Mouse (Mus musculus) granulocyte monocyte progenitor cell, adult 5-6 weeks (primary cell): ENCODE results near the gene Coro2a. TPM values are rescaled to one million over a fixed set of nuclear protein-coding genes. Genes with fewer than 3 reads are reported as not detected.

Experiments
- ATAC-seq: replicated peaks from 2 replicates; pipeline ENCODE4 v1.8.0; 2016; ENCODE audit warnings: mild to moderate bottlenecking, moderate TSS enrichment, inconsistent platforms; ENCODE audit not compliant: poor library complexity, severe bottlenecking
- total RNA-seq, 2 experiments: library from RNA; stranded (forward) in 1 of 2; stranded (reverse) in 1 of 2; fragments of 200-712, 200-1000 nt in 1 of 2; fragments of >200 nt in 1 of 2; fragmentation: Nextera tagmentation in 1 of 2; gene quantifications; 2 replicates each; pipeline ENCODE4 v1.2.3; 2014 to 2017

Gene Coro2a
- total RNA-seq, 2 experiments from 2014 or later, result 28.4 to 73.0 TPM

DNA sequence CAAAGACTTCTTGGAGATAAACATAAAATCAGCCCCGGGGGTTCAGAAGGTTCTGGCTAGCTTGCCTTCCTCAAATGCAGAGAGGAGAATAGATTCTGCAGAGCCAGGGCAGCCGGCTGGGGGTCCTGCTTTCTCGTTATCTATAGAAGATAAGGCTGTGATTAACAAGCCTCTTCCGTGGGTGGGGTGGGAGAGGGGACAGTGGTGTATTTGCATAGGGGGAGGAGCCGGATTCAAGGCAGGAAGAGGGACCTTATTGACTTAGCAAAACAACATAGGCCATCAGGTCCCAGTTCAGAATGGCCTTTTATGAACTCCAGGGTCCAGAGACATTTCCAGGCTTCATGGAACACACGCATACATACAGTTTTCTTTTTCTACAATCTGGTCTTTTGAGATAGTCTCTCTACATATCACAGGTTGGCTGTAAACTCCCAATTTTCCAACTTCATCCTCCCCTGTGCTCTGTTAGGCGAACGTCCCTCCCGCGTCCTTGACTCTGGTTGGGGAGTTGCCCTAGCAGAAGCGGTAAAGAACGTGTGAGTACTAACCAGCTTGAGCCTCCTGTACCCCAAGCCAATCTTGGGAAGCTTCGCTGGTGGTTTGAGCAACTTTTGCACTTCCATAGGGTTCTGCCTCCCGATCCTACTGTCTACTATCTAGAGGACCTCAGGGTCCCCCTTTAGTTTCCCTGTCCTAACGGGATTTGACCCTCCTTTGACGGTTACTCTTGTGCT is 66.7 kb downstream of the Coro2a start:
- peak; percentile 52 for ATAC-seq

DNA sequence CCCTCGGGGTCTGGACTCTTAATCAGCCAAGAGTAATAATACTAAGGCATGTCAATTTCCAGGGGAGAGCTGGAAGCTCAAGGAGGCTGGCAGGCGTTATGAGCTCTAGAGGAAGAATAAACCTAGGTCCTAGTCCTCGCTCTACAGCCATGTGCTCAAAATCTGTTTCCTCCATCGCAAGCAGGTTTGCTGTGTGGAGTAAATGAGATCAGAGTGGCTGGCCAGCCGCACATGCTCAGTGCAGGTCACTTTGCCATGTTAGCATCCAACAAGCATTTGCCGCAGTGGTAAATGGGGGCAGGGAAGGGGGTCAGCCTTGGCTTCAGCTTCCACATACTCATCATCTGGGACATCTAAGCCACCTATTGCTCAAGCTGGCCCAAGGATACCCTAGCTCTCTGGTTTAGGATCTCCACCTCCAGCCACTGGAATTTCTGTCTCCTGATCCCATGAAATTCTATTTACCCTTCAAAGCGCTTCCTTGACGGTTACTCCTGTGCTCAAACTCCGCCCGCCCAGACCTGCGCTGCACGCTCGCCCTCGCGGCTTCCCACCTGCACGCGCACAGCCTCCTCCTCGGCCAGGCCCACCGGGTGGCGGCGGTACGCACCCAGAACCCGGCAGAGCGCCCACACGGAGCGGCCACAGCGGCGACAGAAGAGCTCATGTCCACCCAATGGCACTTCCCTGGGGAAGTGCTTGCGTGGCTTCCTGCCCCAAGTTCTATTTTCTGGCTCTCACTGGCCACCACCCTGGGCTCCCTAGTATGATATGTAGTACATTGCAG is 67.9 kb downstream of the Coro2a start:
- peak; percentile 47 for ATAC-seq

DNA sequence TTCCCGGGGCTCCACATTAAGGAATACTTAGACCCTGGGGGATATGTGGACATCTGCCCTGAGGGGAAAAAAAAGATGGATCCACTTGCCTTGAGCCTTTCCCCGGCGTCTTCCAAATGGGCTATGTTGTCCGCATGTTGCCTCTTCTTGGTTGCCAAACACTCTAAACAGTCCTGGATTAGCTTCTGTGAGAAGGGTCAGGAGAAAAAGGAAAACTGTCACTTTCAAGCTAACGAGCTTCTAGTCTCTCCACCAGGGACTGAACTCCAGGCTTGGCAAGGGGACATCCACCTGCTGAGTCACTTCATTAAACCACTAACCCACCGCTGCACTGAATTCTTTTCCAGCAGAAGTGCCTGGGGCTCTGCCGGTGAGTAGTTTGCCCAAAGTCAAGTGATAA is 69.1 kb downstream of the Coro2a start:
- ATAC-seq, result no peak

DNA sequence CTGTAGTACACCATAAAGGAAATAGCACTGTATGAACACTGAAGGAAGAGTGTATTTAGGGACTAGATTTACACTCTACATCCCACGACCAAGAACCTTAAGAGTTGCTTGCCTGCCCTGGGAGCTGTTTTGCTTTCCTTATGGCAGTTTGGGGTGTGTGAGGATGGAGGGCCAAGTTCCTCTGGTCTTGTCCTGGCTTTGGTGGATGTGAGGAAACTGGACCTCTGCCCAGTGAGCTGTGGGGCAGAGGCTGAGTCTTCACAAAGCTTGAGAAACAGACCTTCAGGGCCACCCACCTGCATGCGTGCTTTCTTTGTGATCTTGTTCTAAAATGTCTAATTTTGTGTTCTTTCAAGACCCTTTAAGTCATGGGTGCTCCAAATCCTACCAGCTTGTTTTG is 69.5 kb downstream of the Coro2a start:
- ATAC-seq, result no peak

GRCm38 (mm10) chr4:46529722-46530121 is 72.3 kb downstream of the Coro2a start:
- ATAC-seq, result no peak

GRCm38 (mm10) chr4:46527558-46527926 is 74.5 kb downstream of the Coro2a start:
- peak; percentile 94 for ATAC-seq

GRCm38 (mm10) chr4:46526798-46527557 is 75.0 kb downstream of the Coro2a start:
- ATAC-seq, result 0 out of 2 replicates have a peak, but pooled peaks have one; percentile 36

GRCm38 (mm10) chr4:46526226-46526625 is 75.8 kb downstream of the Coro2a start:
- ATAC-seq, result no peak

GRCm38 (mm10) chr4:46523324-46523723 is 78.7 kb downstream of the Coro2a start:
- ATAC-seq, result no peak

- no peak for ATAC-seq
These were observed 80.5 kb downstream of the Coro2a start for GRCm38 (mm10) chr4:46521457-46521856.

DNA sequence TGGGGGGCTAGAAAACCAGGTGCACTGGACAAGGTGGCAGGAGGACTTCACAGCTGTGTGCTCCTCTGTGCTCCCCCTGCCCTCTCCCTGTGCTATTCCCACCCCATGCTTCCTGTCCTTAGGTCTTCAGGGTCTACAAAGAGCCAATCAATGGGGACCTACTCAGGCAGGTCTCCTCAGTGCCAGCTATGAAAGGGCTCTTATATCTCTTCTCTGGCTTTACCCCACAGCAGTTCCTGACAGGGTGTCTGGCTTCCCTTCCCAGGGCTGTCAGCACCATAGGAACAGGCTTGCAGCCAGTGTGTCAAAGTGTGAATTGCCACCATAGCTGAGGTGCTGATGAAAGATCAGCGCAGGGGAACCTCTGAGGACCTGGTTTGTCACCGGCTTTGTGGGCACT is 81.5 kb downstream of the Coro2a start:
- ATAC-seq, result no peak

DNA sequence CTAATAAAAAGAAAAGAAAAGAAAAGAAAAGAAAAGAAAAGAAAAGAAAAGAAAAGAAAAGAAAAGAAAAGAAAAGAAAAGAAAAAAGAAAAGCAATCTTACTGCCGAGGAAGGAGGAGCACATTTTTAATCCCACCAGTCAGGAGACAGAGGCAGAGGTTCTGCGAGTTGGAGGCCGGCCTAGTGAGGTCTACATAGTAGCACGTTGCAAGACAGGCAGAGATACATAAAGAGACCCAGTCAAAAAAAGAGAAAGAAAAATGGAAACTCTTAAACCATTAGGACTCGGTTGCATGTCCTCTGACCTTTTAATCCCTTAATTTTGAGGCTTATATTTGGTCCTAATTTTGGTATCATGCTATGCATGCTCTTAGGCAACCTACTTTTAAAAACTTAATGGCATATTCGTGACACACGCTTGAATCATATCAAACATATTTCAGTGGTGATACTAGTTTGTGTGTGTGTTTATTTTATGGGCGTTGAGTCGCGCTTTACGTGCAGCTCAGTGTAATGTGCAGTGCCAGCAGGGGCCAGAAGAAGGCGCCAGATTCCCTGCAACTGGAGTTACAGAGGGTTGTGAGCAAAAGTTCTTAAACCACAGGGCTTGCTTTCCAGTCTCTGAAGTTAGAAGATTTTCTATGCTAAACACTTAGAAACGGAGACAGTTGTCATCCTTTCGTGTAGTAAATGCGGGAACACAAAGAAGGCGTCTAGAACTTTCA is 94.1 kb downstream of the Coro2a start:
- peak; percentile 58 for ATAC-seq

- ATAC-seq, result peak; percentile 99
These were observed 95.0 kb downstream of the Coro2a start for GRCm38 (mm10) chr4:46506801-46507610.

- no peak for ATAC-seq
These were observed 96.5 kb downstream of the Coro2a start for GRCm38 (mm10) chr4:46505361-46506057.

DNA sequence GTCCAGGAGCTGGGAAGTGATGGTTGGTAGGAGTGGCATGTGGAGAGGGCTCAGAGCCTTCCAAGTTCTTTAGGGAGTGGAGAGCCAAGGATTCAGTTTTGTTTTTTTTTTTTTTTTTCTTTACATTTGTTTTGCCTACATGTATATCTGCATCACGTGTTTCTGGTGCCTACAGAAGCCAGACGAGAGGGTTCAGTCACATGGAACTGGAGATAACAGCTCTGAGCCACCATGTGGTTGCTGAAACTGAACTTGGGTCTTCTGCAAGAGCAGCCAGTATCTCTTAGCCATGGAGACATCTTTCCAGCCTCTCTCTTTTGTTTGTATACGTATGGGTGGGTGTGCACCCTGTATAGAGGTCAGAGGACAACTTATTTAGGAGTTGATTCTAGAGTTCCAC is 98.1 kb downstream of the Coro2a start:
- ATAC-seq, result no peak

- no peak for ATAC-seq
These were observed 99.1 kb downstream of the Coro2a start for GRCm38 (mm10) chr4:46502606-46503502.

DNA sequence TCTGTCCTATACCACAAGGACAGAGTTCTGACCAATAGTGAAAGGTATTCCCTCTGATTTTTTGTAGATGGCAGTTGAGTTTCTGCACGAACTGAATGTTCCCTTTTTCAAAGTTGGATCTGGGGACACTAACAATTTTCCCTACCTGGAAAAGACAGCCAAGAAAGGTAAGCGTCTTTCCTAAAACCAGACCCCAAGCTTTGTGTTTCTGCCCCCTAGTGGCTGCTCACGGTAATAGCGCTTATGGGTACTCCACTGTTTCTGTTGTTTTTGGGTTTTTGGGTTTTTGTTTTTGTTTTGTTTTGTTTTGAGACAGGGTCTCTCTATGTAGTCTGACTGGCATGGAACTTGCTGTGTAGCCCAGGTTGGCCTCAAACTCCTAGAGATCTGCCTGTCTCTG is 103.0 kb downstream of the Coro2a start:
- no peak for ATAC-seq

DNA sequence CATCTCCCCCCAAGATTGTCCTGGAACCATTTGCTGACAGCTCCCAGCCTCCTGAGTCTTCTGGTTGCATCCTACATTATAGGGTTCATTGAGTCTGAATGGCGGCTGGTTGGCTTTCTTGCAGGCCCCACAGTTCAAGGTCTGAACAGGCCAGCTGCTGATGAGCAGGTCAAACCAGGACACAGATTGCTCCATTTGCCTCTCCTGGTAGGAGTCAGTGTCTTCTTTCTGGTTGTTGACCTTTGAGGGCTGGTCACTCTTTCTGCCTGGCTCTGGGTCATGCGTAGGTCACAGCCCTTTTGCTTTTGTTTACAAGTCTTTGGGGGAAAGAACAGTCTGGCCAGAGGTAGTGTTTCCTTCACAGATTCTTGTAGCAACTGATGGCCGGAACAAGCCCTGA is 103.5 kb downstream of the Coro2a start:
- ATAC-seq, result no peak
